Mouse (Mus musculus) brown adipose tissue, adult 24 weeks (tissue): ENCODE results near the gene P2rx5. TPM values are rescaled to one million over a fixed set of nuclear protein-coding genes. Genes with fewer than 3 reads are reported as not detected.

ENCODE experiments used
- polyA plus RNA-seq: library from polyadenylated mRNA; stranded (reverse); fragments of >200 nt; gene quantifications from 2 replicates; pipeline ENCODE4 v1.2.4, GENCODE M21; 2012; ENCODE audit not compliant: missing spikeins, insufficient read depth, insufficient read length

Gene P2rx5
- polyA plus RNA-seq, 1 experiment = 53.6 TPM

Other genes with a start within 250 kb of the P2rx5 start
- gene Atp2a3, start 199.3 kb upstream of the P2rx5 start, polyA plus RNA-seq = 2.6 and 4.3 TPM in 2 replicates
- gene P2rx1, start 161.3 kb upstream of the P2rx5 start, polyA plus RNA-seq = 0.40 and 1.9 TPM in 2 replicates
- gene Camkk1, start 141.4 kb upstream of the P2rx5 start, polyA plus RNA-seq = not detected in 2 replicates
- gene Ncbp3, start 112.6 kb upstream of the P2rx5 start, polyA plus RNA-seq = 2.3 and 2.7 TPM in 2 replicates
- gene Itgae, start 69.8 kb upstream of the P2rx5 start, polyA plus RNA-seq = 1.8 and 2.4 TPM in 2 replicates
- gene Haspin, start 22.1 kb upstream of the P2rx5 start, polyA plus RNA-seq = not detected in 2 replicates
- 183 and 237 TPM in 2 replicates for gene Emc6, start 16.6 kb downstream of the P2rx5 start, polyA plus RNA-seq
- gene Tax1bp3, start 16.7 kb downstream of the P2rx5 start, polyA plus RNA-seq = 70.9 and 105 TPM in 2 replicates
- gene Ctns, start 38.6 kb downstream of the P2rx5 start, polyA plus RNA-seq = 8.8 TPM in 2 replicates
- 8.2 and 9.1 TPM in 2 replicates for gene Shpk, start 39.0 kb downstream of the P2rx5 start, polyA plus RNA-seq
- gene Trpv1, start 73.9 kb downstream of the P2rx5 start, polyA plus RNA-seq = 0.33 and 0.75 TPM in 2 replicates
- not detected in 2 replicates for gene Trpv3, start 107.0 kb downstream of the P2rx5 start, polyA plus RNA-seq
- gene Aspa, start 169.2 kb downstream of the P2rx5 start, polyA plus RNA-seq = 163 and 192 TPM in 2 replicates
- gene Gm49340, start 169.3 kb downstream of the P2rx5 start, polyA plus RNA-seq = 0.48 TPM in 1 of 2 replicates, not detected in the other
- 8.6 and 10.5 TPM in 2 replicates for gene Spata22, start 169.3 kb downstream of the P2rx5 start, polyA plus RNA-seq
- not detected in 2 replicates for gene Olfr20, start 190.4 kb downstream of the P2rx5 start, polyA plus RNA-seq
- gene Olfr376, start 210.8 kb downstream of the P2rx5 start, polyA plus RNA-seq = not detected in 2 replicates
- not detected in 2 replicates for gene Olfr1, start 239.2 kb downstream of the P2rx5 start, polyA plus RNA-seq